Mouse (Mus musculus): ENCODE results near the gene Hist1h3i.
"Not testable (repeated sequence)": the region's sequence is repeated elsewhere in the genome, so short reads cannot be mapped to it uniquely, and the experiment has no call there.

GRCm38 (mm10) chr13:21811074-21811473, 27.9 kb upstream of the Hist1h3i start:
- TF ChIP-seq CTCF (IDR thresholded peaks at IDR 0.05); POLR2A (IDR thresholded peaks at IDR 0.05; ENCODE audit: insufficient read depth, low read depth, low read length); EP300 (IDR thresholded peaks at IDR 0.05; ENCODE audit: insufficient read depth, low read depth, low read length): not testable (repeated sequence)

All from heart, adult 2 months (tissue).